Mouse (Mus musculus) stomach, postnatal 0 days (tissue): ENCODE data around the gene Acot3.

ENCODE experiments used
- CTCF ChIP-seq: IDR thresholded peaks from 2 replicates; pipeline ENCODE4 v1.5.1; 2016; ENCODE audit warnings: antibody characterized with exemption, low read depth, mild to moderate bottlenecking, moderate library complexity
- EP300 ChIP-seq: optimal IDR thresholded peaks from 2 replicates; pipeline ENCODE3; 2016; ENCODE audit warnings: antibody characterized with exemption

GRCm38 (mm10) chr12:84064621-84065020 lies 12.7 kb downstream of the Acot3 start:
- TF ChIP-seq CTCF = no peak
- TF ChIP-seq EP300 = no peak
